Mouse (Mus musculus) ES-E14 (cell line): Measurements from ENCODE around the gene Ctsw. TPM values are rescaled to one million over a fixed set of nuclear protein-coding genes. Genes with fewer than 3 reads are reported as not detected.

Source experiments
- DNase-seq: peaks from one replicate; pipeline ENCODE4 v3.0.0-alpha.2; 2013; ENCODE audit warnings: low read depth, low spot score
- H3K27ac ChIP-seq: 2 replicates; pipeline ENCODE4 v1.5.1; 2012; ENCODE audit warnings: low read depth, mild to moderate bottlenecking, low read length, moderate library complexity, mixed read lengths; ENCODE audit not compliant: poor library complexity, insufficient read depth, severe bottlenecking
- H3K36me3 ChIP-seq: 2 replicates; pipeline ENCODE4 v1.6.1; 2012; ENCODE audit warnings: mild to moderate bottlenecking, low read length, moderate library complexity, mixed read lengths; ENCODE audit not compliant: control insufficient read depth, poor library complexity, insufficient read depth, severe bottlenecking
- H3K4me1 ChIP-seq, 2 experiments: fragments of 150-350 bp in 1 of 2; sonication (generic) in 1 of 2; 2 replicates each; pipeline ENCODE4 v1.6.1; 2012; ENCODE audit warnings: low read length in 2 of 2, mild to moderate bottlenecking in 1 of 2, mixed read lengths in 1 of 2; ENCODE audit not compliant: control insufficient read depth in 2 of 2, insufficient read depth in 2 of 2, poor library complexity in 1 of 2
- H3K4me3 ChIP-seq, 2 experiments: fragments of 150-350 bp in 1 of 2; sonication (generic) in 1 of 2; 2 replicates each; pipeline ENCODE4 v1.5.1; 2012; ENCODE audit warnings: low read length in 2 of 2, low read depth in 1 of 2, mild to moderate bottlenecking in 1 of 2, mixed read lengths in 1 of 2; ENCODE audit not compliant: insufficient read depth in 1 of 2, poor library complexity in 1 of 2, severe bottlenecking in 1 of 2
- H3K9ac ChIP-seq: 2 replicates; pipeline ENCODE4 v1.6.1; 2012; ENCODE audit warnings: low read depth, mild to moderate bottlenecking, low read length, mixed read lengths; ENCODE audit not compliant: poor library complexity, insufficient read depth, severe bottlenecking
- H3K9me3 ChIP-seq: fragments of 150-350 bp; sonication (generic); 2 replicates; pipeline ENCODE4 v1.6.1; 2012; ENCODE audit warnings: low read depth, mild to moderate bottlenecking, low read length; ENCODE audit not compliant: control insufficient read depth, insufficient read depth
- CHD2 ChIP-seq: IDR thresholded peaks from 2 replicates; pipeline ENCODE4 v1.6.1; 2014; ENCODE audit warnings: mild to moderate bottlenecking, low read depth, low read length, inconsistent platforms
- HCFC1 ChIP-seq: IDR thresholded peaks from 2 replicates; pipeline ENCODE4 v1.6.1; 2012; ENCODE audit warnings: low read length, inconsistent platforms, borderline replicate concordance; ENCODE audit not compliant: insufficient read depth
- MAFK ChIP-seq: IDR thresholded peaks from 2 replicates; pipeline ENCODE4 v1.6.1; 2014; ENCODE audit warnings: mild to moderate bottlenecking, low read depth, low read length, inconsistent platforms; ENCODE audit not compliant: insufficient read depth
- ZC3H11A ChIP-seq: IDR thresholded peaks from 2 replicates; pipeline ENCODE4 v1.6.1; 2012; ENCODE audit warnings: low read depth, mild to moderate bottlenecking, inconsistent platforms, low read length, borderline replicate concordance
- ZNF384 ChIP-seq: IDR thresholded peaks from 2 replicates; pipeline ENCODE4 v1.6.1; 2012; ENCODE audit warnings: low read depth, low read length, inconsistent platforms
- in situ Hi-C, 2 experiments: fragments of 600-800 bp; cut with MboI; formaldehyde crosslinking; loops; one replicate each; pipeline ENCODE4 v1.15.1; 2025; ENCODE audit warnings: low sequenced_read_pairs in 2 of 2, inconsistent platforms in 1 of 2; ENCODE audit not compliant: unreplicated experiment in 2 of 2
- total RNA-seq: library from RNA; depleted of rRNA; stranded (reverse); fragments of 300-350 nt; gene quantifications from 2 replicates; pipeline ENCODE4 v1.2.3, GENCODE M21; 2012

The Ctsw gene
- total RNA-seq, 1 experiment, result 4.5 TPM

GRCm38 (mm10) chr19:5457746-5458442 lies 10.4 kb downstream of the Ctsw start, which contains the start of gene Ccdc85b:
TSS of gene Ccdc85b (minus strand) at chr19:5457894.
- peaks cover 2 to 9% of the 10 kb centered on the region in 2 experiments; a peak in 3 of 4 replicates for H3K4me1 ChIP-seq
- no peaks in the 10 kb centered on the region for H3K9me3 ChIP-seq
- no peak for TF ChIP-seq MAFK
- no peak for TF ChIP-seq ZC3H11A
- no peak for TF ChIP-seq HCFC1
- TF ChIP-seq ZNF384, result no peak
- no peak for TF ChIP-seq CHD2
- peaks cover 11% of the 10 kb centered on the region; the same call in 1 of the 2 replicates for H3K36me3 ChIP-seq
- H3K4me3 ChIP-seq, result peak within 1 kb of the TSS; percentile 77 to 96
- in situ Hi-C loops, result no loop called here
- DNase-seq, result no peak
- peak within 1 kb of the TSS; percentile 81 for H3K9ac ChIP-seq
- H3K27ac ChIP-seq, result no peak within 1 kb of the TSS

- in situ Hi-C loops, result no loop called here
- H3K4me1 ChIP-seq, result peaks cover 2 to 9% of the 10 kb centered on the region in 2 experiments; a peak in 3 of 4 replicates
- peak; percentile 91 for DNase-seq
- peak overlapping the region; percentile 81 for H3K9ac ChIP-seq
- TF ChIP-seq MAFK (no peak), ZC3H11A (no peak), HCFC1 (no peak), ZNF384 (no peak), CHD2 (no peak)
- peak overlapping the region; percentile 77 to 96 for H3K4me3 ChIP-seq
- 0 out of 2 replicates have a peak, but pooled peaks cover 5% of the 10 kb centered on the region for H3K36me3 ChIP-seq
- no peaks in the 10 kb centered on the region for H3K9me3 ChIP-seq
- H3K27ac ChIP-seq, result no peak overlapping the region
Observed at GRCm38 (mm10) chr19:5456922-5457745, 11.2 kb downstream of the Ctsw start.

- Histone ChIP-seq H3K27ac (no peak overlapping the region), H3K9me3 (no peaks in the 10 kb centered on the region), H3K9ac (peak overlapping the region; percentile 81), H3K4me3 (peak overlapping the region; percentile 77 to 96), H3K4me1 (peaks cover 2 to 9% of the 10 kb centered on the region in 2 experiments; a peak in 3 of 4 replicates), H3K36me3 (0 out of 2 replicates have a peak, but pooled peaks cover 5% of the 10 kb centered on the region)
- no peak for DNase-seq
- TF ChIP-seq MAFK (no peak), HCFC1 (no peak), ZNF384 (no peak), ZC3H11A (no peak), CHD2 (no peak)
- in situ Hi-C loops, result no loop called here
Observed at GRCm38 (mm10) chr19:5456241-5456921, 11.9 kb downstream of the Ctsw start.

- in situ Hi-C loops, result no loop called here
- peak overlapping the region; percentile 81; the same call in 1 of the 2 replicates for H3K9ac ChIP-seq
- no peak overlapping the region for H3K27ac ChIP-seq
- TF ChIP-seq CHD2, result no peak
- no peak for TF ChIP-seq ZC3H11A
- no peak for TF ChIP-seq ZNF384
- peaks cover 2 to 9% of the 10 kb centered on the region in 2 experiments; a peak in 3 of 4 replicates for H3K4me1 ChIP-seq
- peak overlapping the region; percentile 77 to 96; a peak in 3 of 4 replicates for H3K4me3 ChIP-seq
- no peak for DNase-seq
- no peaks in the 10 kb centered on the region for H3K9me3 ChIP-seq
- H3K36me3 ChIP-seq, result 0 out of 2 replicates have a peak, but pooled peaks cover 5% of the 10 kb centered on the region
Observed at GRCm38 (mm10) chr19:5455568-5455967, 12.7 kb downstream of the Ctsw start.
